Mouse (Mus musculus): ENCODE data around the gene Phf19. TPM values are rescaled to one million over a fixed set of nuclear protein-coding genes. Genes with fewer than 3 reads are reported as not detected.

Phf19 gene
- total RNA-seq, 2 experiments from 2014 or later, result 9.8 to 14.0 TPM

GRCm38 (mm10) chr2:34899682-34900081 lies 14.1 kb downstream of the Phf19 start:
- no peak for ATAC-seq (ENCODE audit: poor library complexity, severe bottlenecking)

DNA sequence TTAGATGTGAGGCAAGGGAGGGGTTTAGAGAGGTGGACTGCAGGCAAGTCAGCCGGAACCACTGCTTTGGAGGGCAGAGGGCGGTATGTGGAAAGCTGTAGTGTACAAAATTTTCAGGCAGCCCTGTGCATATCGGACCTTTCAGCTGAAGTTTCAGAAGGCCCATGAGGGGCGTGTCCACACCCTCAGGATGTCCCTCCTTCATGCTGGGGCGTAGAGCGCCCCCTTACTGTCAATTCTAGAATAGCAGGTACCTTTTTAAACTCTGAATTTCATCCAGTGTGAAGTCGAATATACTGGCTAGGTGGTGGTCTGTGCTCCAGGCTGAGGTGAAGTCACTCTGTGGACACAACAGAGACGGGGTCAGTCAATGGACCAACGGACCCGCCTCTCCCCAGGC lies 16.0 kb downstream of the Phf19 start:
- ATAC-seq (ENCODE audit: poor library complexity, severe bottlenecking), result peak; percentile 43

DNA sequence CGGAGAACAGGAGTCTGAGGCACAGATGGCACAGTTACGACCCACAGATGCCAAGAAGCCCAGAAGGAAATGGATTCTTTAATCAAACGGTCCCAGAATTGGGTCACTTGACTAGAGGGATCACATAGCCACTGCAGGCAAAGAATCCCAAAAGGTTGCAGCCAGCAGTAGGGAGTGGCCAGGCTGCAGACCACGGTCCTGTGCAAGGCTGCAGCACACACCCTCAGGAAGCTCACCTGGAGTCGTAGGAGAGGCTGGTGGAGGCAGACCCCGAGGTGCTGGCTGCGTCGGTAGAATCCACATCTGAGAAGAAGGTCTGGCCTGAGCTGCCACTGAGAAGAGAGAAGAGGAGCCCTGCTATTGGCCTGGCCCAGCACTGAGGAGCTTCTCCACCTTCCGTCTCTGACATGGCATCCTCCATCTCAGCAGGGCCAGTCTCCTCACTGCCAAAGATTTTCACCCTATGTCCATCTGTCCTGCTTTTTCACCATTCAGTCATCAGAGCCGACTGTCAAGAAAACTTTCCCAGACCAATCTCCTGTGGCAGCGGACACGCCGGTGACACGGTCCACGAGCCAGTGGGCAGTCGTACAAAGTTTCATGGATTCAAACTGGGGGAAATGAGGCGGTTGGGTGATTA lies 16.9 kb downstream of the Phf19 start:
- no peak for ATAC-seq (ENCODE audit: poor library complexity, severe bottlenecking)

DNA sequence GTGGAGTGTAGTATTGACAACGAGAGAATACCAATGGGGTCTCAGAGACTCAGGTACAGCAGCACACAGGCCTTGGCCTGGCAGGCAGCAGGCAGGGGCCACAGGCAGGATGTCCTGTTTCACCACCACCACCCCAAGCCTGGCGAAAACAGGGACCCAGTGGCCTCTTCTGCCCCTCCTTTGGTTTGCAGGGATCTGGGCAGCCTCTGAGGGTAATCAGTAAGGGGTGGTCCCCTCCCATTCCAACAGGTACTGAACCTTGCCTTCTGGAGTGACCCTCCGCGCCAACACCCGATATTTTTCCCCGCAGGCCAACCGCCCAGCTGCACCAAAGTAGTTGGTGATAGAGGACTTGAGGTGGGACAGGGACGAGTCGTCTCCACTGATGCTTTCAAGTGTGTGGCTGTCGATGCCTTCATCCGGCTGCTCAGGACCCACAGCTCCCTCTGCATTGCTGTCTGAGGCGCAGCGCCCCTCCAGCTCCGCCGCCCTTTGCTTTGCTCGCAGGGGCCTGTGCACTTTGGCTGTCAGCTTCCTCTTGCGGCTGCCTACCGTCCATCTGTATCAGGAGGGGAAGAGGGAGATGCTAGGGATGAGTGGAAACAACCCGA lies 18.2 kb downstream of the Phf19 start:
- no peak for ATAC-seq (ENCODE audit: poor library complexity, severe bottlenecking)

DNA sequence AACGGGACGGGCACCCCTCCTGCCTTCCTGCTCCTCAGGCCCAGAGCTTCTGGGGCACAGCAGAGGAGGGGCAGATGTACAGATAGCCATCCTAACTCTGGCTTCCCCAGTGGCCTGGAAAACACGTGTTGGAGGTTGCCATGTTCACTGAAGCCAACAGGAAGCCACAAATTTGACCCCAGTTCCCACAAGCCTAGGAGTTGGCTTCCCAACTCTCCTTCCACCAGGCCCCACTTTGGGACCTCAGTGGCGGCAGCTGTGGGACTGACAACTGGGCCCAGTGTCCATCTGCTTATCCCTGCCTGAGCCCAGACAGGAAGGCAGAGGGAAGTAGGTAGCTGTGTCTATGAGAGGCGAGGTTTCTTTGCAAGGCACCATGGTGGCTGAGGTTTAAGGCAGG lies 19.9 kb downstream of the Phf19 start:
- no peak for ATAC-seq (ENCODE audit: poor library complexity, severe bottlenecking)

DNA sequence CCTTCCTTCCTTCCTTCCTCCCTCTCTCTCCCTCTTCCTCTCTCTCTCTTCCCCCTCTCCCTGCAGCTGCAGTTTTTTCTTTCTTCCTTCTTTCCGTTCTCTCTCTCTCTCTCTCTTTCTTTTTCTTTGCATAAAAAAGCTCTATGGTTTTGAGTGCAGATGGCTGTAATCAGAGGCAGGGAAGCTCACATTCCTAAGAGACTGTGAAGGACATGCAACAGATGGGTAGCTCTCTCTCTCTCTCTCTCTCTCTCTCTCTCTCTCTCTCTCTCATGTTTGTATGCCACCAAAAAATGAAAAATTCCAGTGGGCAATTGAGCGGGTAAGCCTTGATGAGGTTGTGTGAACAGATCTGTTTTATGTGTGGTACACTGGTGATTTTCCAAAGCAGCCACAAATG lies 29.6 kb downstream of the Phf19 start:
- no peak for ATAC-seq (ENCODE audit: poor library complexity, severe bottlenecking)

GRCm38 (mm10) chr2:34883190-34883589 lies 30.6 kb downstream of the Phf19 start:
- no peak for ATAC-seq (ENCODE audit: poor library complexity, severe bottlenecking)

DNA sequence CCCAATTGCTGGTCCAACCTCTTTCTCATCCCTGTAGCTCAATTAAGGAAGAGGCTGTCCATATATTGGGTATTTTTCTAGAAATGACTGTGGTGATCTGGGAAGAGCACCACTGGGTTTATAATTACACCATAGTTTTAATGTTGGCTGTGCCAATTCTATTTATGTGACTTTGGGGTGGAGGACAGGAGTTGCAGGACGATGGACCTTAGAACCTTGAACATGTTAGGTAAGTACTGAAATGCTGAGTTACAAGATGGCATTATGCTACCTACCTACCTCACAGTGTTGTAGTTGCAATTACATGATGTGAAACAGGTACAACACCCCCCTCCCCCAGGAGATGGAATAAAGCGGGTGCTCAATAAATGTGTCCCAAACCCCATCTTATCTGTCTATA lies 31.1 kb downstream of the Phf19 start:
- no peak for ATAC-seq (ENCODE audit: poor library complexity, severe bottlenecking)

DNA sequence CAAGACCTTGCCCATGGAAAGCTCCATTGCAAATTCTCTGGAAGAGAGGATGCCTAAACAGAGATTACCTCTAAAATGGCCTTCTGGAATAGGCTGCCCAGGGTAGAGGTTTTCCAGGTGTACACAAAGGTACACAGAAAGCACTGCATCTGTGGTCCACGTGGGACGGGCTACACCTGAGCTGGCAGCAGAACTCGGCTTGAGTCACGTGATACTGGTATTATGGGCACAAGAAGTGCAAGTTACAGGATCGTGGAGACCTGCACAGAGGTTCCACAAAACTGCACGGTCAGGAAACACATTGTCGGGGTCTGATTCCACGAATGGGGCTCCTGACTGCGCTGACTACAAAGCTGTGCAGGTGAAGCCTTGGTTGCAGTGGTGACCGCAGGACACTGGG lies 33.8 kb downstream of the Phf19 start:
- ATAC-seq (ENCODE audit: poor library complexity, severe bottlenecking), result no peak

DNA sequence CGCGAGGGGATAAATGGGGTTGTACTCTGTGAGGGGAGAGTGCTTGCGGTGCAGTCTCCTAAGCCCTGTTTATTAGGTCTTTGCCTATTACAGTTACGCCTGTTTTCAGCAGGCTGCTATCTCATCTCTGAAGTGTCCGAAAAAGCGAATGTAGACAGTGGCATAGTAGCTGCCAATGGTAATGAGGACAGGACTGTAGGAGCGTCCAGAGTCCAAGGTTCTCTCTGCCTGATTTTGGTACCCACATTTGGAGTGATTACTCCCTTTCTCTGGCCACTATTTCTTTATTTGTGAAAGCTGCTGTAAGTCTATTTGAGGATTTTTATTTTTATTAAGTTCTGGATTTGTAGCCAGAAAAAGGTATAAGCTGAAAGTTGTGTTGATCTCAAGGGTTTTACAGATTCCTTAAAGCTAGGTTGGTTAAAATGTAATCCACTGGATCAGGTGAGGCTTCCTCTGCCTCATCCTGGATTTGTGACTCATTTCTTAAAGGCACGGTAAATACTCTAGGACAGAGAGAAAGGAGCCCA lies 38.9 kb downstream of the Phf19 start, which contains the start of gene Psmd5:
TSS of gene Psmd5 (minus strand) at position 153 of the 530 bp plus-strand sequence.
- no peak for ATAC-seq (ENCODE audit: poor library complexity, severe bottlenecking)

DNA sequence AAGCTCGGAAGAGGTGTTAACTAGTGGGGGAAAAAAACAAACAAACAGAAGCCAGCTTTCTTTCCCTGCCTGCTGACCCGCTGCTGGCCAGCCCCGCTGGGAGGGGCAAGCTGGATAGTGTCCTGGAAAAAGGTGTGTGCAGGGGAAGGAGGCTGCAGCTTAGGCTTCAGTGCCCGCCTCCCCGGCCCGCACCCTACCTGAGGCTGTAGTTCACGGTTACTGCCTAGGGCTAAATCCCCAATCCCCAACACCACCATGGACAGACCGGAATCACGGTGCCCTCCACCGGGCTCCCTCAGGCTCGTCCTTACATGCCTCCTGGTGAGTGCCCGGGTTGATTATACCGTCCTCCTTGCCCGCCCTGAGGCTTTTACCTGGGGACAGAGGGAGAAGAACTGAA lies 39.6 kb downstream of the Phf19 start, which contains the start of gene Cutal:
TSS of gene Cutal (plus strand) at position 126 of the 400 bp plus-strand sequence.
- ATAC-seq (ENCODE audit: poor library complexity, severe bottlenecking), result no peak

DNA sequence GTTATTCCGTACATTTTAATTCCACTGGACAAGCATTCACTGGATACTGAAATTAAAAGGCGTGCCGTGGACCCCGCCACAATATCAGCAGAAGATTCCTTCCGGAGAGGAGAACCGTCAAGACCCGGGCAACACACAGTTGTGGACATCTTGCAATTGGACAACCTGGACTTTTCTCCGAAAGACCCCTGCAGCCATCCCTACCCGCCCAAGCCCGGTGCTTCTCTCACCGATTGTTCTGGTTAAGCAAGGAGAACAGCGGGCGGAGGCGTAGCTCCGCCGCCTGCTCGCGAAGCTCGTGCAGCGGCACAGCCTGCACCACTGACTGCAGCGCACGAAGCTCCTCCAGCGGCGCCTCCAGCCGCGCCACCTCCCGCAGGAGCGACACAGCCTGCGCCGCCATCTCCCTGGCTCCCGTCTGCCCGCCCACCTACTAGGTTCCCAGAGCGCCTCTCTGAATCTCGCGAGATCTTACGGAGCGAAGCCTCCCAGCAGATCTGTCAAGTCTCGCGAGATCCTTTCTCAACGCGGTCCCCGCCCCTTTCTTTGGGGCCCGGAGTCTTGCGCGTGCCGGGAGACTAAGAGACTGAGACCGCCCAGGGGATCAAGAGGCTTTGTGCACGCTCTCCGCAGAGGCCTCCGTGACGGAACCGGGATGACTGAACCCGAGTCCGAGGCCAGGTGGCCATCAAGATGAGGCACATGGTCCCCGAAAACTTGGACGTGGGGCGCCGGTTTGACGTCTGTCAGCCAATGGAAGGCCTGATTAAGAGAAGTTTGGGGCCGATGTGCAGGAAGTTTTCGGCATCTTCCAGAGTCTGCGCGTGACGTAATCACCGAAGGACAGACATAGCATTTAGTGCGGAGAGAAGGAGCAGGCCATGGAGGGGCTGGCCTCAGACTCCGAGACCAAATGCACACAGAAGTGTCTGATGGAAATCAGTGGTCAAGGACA lies 43.0 kb downstream of the Phf19 start:
- peak; percentile 97 for ATAC-seq (ENCODE audit: poor library complexity, severe bottlenecking)

DNA sequence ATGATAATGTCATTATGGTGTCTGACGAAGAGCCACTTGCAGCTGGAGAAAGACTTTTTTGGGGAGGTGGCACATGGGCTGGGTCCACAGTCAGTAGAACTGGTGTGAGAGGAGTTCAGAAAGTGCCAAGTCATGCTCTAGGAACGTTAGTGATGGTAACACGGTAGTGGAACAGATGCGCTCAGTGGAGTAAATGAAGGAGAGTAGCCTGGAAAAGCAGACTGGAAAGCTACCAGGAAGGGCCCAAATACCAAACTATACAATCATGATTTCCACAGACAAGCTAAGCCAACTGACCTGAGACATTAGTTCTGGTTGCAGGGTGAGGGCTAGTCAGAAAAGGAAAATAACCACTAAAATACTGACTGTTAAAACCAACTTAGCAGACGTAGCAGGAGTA lies 44.1 kb downstream of the Phf19 start:
- ATAC-seq (ENCODE audit: poor library complexity, severe bottlenecking), result 0 out of 2 replicates have a peak, but pooled peaks have one; percentile 28

GRCm38 (mm10) chr2:34857728-34858127 lies 56.1 kb downstream of the Phf19 start:
- no peak for ATAC-seq (ENCODE audit: poor library complexity, severe bottlenecking)

- no peak for ATAC-seq (ENCODE audit: poor library complexity, severe bottlenecking)
Measured at GRCm38 (mm10) chr2:34855265-34855664, 58.6 kb downstream of the Phf19 start.

DNA sequence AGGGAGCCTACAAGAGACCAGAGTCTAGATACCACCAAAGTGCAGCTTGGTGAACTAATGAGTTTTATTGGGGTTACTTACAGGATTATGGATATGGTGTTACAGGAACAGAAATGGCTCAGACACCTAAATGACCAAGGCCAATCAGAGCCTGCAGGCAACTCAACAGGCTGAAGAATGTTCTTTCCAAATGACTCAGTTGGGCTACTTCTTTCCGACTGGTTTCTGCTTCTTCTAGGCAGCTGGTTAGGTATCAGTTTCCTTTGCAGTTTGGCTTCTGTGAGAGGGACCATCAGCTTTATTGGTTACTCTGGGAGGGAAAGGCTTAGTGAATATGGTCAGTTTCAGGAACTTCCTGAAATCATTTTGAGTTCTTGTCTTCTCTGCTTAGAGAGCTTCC lies 66.1 kb downstream of the Phf19 start:
- ATAC-seq (ENCODE audit: poor library complexity, severe bottlenecking), result no peak

Other genes with a start within 250 kb of the Phf19 start
- 35.0 and 39.1 TPM in 2 replicates for gene Gapvd1, start 158.8 kb downstream of the Phf19 start, total RNA-seq (2015)
- 58.9 and 59.3 TPM in 2 replicates for gene Gapvd1, start 158.8 kb downstream of the Phf19 start, total RNA-seq (2017)
- 189 and 204 TPM in 2 replicates for gene Hspa5, start 142.1 kb downstream of the Phf19 start, total RNA-seq (2015)
- 538 and 554 TPM in 2 replicates for gene Hspa5, start 142.1 kb downstream of the Phf19 start, total RNA-seq (2017)
- 6.7 and 11.4 TPM in 2 replicates for gene Rabepk, start 114.1 kb downstream of the Phf19 start, total RNA-seq (2015)
- gene Rabepk, start 114.1 kb downstream of the Phf19 start, total RNA-seq (2017), result 18.5 and 22.8 TPM in 2 replicates
- 48.9 and 56.0 TPM in 2 replicates for gene Fbxw2, start 87.7 kb downstream of the Phf19 start, total RNA-seq (2015)
- gene Fbxw2, start 87.7 kb downstream of the Phf19 start, total RNA-seq (2017), result 66.2 TPM in 2 replicates
- not detected in 2 replicates for gene Gm34653, start 81.0 kb downstream of the Phf19 start, total RNA-seq (2015)
- not detected in 2 replicates for gene Gm34653, start 81.0 kb downstream of the Phf19 start, total RNA-seq (2017)
- gene Cutal, start 39.6 kb downstream of the Phf19 start, total RNA-seq (2015), result not detected in 2 replicates
- not detected in 2 replicates for gene Cutal, start 39.6 kb downstream of the Phf19 start, total RNA-seq (2017)
- gene Psmd5, start 39.1 kb downstream of the Phf19 start, total RNA-seq (2015), result 40.2 and 51.6 TPM in 2 replicates
- gene Psmd5, start 39.1 kb downstream of the Phf19 start, total RNA-seq (2017), result 17.1 and 17.8 TPM in 2 replicates
- 1.5 and 3.1 TPM in 2 replicates for gene Traf1, start 47.7 kb upstream of the Phf19 start, total RNA-seq (2015)
- gene Traf1, start 47.7 kb upstream of the Phf19 start, total RNA-seq (2017), result 2.5 and 3.2 TPM in 2 replicates
- 2.1 TPM in 1 of 2 replicates, not detected in the other for gene Hc, start 147.4 kb upstream of the Phf19 start, total RNA-seq (2015)
- gene Hc, start 147.4 kb upstream of the Phf19 start, total RNA-seq (2017), result not detected in 2 replicates
- 1.3 and 1.4 TPM in 2 replicates for gene AI182371, start 187.5 kb upstream of the Phf19 start, total RNA-seq (2015)
- gene AI182371, start 187.5 kb upstream of the Phf19 start, total RNA-seq (2017), result 1.4 and 1.7 TPM in 2 replicates
- 101 and 115 TPM in 2 replicates for gene Cntrl, start 195.5 kb upstream of the Phf19 start, total RNA-seq (2015)
- gene Cntrl, start 195.5 kb upstream of the Phf19 start, total RNA-seq (2017), result 131 and 137 TPM in 2 replicates